Mouse (Mus musculus): ENCODE measurements at regions not wholly inside any gene's neighbourhood (a gene's known extent, or its start where the extent isn't known, plus 50 kb on each side); places are given as distances from the start of the nearest gene placed in this dataset.

GRCm38 (mm10) chr2:139334681-139335080 is 159.0 kb upstream of the Sptlc3 start:
- Histone ChIP-seq H3K27ac (ENCODE audit: low read depth, low read length) (no peak overlapping the region), H3K27me3 (replicated peaks; ENCODE audit: control insufficient read depth, insufficient read depth, low read length) (no peaks in the 10 kb centered on the region), H3K9me3 (ENCODE audit: control insufficient read depth, low read length) (no peaks in the 10 kb centered on the region), H3K4me3 (ENCODE audit: low read depth, low read length) (no peak overlapping the region), H3K36me3 (ENCODE audit: control insufficient read depth, insufficient read depth, low read length) (no peaks in the 10 kb centered on the region), H3K4me1 (replicated peaks; ENCODE audit: control insufficient read depth, insufficient read depth, low read length) (no peaks in the 10 kb centered on the region), H3K4me2 (no peak overlapping the region), H3K9ac (ENCODE audit: low read depth, low read length) (no peak overlapping the region)
- DNase-seq (ENCODE audit: low spot score), result no peak
- 71% methylated on average over 1 of the region's 1 CpGs for WGBS
- ATAC-seq (replicated peaks; ENCODE audit: low FRiP score), result no peak

GRCm38 (mm10) chr2:139338240-139338639 is 155.5 kb upstream of the Sptlc3 start:
- Histone ChIP-seq H3K9ac (ENCODE audit: low read depth, low read length) (no peak overlapping the region), H3K27ac (ENCODE audit: low read depth, low read length) (no peak overlapping the region), H3K4me2 (no peak overlapping the region), H3K27me3 (replicated peaks; ENCODE audit: control insufficient read depth, insufficient read depth, low read length) (no peaks in the 10 kb centered on the region), H3K9me3 (ENCODE audit: control insufficient read depth, low read length) (no peaks in the 10 kb centered on the region), H3K4me1 (replicated peaks; ENCODE audit: control insufficient read depth, insufficient read depth, low read length) (no peaks in the 10 kb centered on the region), H3K36me3 (ENCODE audit: control insufficient read depth, insufficient read depth, low read length) (no peaks in the 10 kb centered on the region), H3K4me3 (ENCODE audit: low read depth, low read length) (no peak overlapping the region)
- 72% methylated on average over 4 of the region's 4 CpGs for WGBS
- no peak for ATAC-seq (replicated peaks; ENCODE audit: low FRiP score)
- DNase-seq (ENCODE audit: low spot score), result no peak

GRCm38 (mm10) chr2:139356280-139357010 is 137.3 kb upstream of the Sptlc3 start:
- H3K27ac ChIP-seq (ENCODE audit: low read depth, low read length), result no peak overlapping the region
- no peak overlapping the region for H3K9ac ChIP-seq (ENCODE audit: low read depth, low read length)
- H3K4me3 ChIP-seq (ENCODE audit: low read depth, low read length), result no peak overlapping the region
- H3K9me3 ChIP-seq (ENCODE audit: control insufficient read depth, low read length), result no peaks in the 10 kb centered on the region
- no peak overlapping the region for H3K4me2 ChIP-seq
- DNase-seq (ENCODE audit: low spot score) (no peak), ATAC-seq (replicated peaks; ENCODE audit: low FRiP score) (no peak)
- no peaks in the 10 kb centered on the region for H3K36me3 ChIP-seq (ENCODE audit: control insufficient read depth, insufficient read depth, low read length)
- no peaks in the 10 kb centered on the region for H3K27me3 ChIP-seq (replicated peaks; ENCODE audit: control insufficient read depth, insufficient read depth, low read length)
- no peaks in the 10 kb centered on the region for H3K4me1 ChIP-seq (replicated peaks; ENCODE audit: control insufficient read depth, insufficient read depth, low read length)
- 72% methylated on average over 3 of the region's 3 CpGs for WGBS

GRCm38 (mm10) chr2:139362245-139362847 is 131.4 kb upstream of the Sptlc3 start:
- H3K27ac ChIP-seq (ENCODE audit: low read depth, low read length), result no peak overlapping the region
- no peak overlapping the region for H3K4me2 ChIP-seq
- no peak overlapping the region for H3K4me3 ChIP-seq (ENCODE audit: low read depth, low read length)
- DNase-seq (ENCODE audit: low spot score) (no peak), ATAC-seq (replicated peaks; ENCODE audit: low FRiP score) (no peak)
- no peak overlapping the region for H3K9ac ChIP-seq (ENCODE audit: low read depth, low read length)
- WGBS, result 84% methylated on average over 1 of the region's 1 CpGs
- H3K9me3 ChIP-seq (ENCODE audit: control insufficient read depth, low read length), result no peaks in the 10 kb centered on the region
- H3K27me3 ChIP-seq (replicated peaks; ENCODE audit: control insufficient read depth, insufficient read depth, low read length), result no peaks in the 10 kb centered on the region
- no peaks in the 10 kb centered on the region for H3K36me3 ChIP-seq (ENCODE audit: control insufficient read depth, insufficient read depth, low read length)
- no peaks in the 10 kb centered on the region for H3K4me1 ChIP-seq (replicated peaks; ENCODE audit: control insufficient read depth, insufficient read depth, low read length)

- no peak for ATAC-seq (replicated peaks; ENCODE audit: low FRiP score)
- no peaks in the 10 kb centered on the region for H3K9me3 ChIP-seq (ENCODE audit: control insufficient read depth, low read length)
- H3K9ac ChIP-seq (ENCODE audit: low read depth, low read length), result no peak overlapping the region
- 33% methylated on average over 1 of the region's 1 CpGs for WGBS
- no peaks in the 10 kb centered on the region for H3K4me1 ChIP-seq (replicated peaks; ENCODE audit: control insufficient read depth, insufficient read depth, low read length)
- no peak overlapping the region for H3K4me3 ChIP-seq (ENCODE audit: low read depth, low read length)
- no peak for DNase-seq (ENCODE audit: low spot score)
- no peak overlapping the region for H3K4me2 ChIP-seq
- H3K27me3 ChIP-seq (replicated peaks; ENCODE audit: control insufficient read depth, insufficient read depth, low read length), result no peaks in the 10 kb centered on the region
- no peak overlapping the region for H3K27ac ChIP-seq (ENCODE audit: low read depth, low read length)
- H3K36me3 ChIP-seq (ENCODE audit: control insufficient read depth, insufficient read depth, low read length), result no peaks in the 10 kb centered on the region
Observed at GRCm38 (mm10) chr2:139370070-139370469, 123.6 kb upstream of the Sptlc3 start.

- Histone ChIP-seq H3K9me3 (ENCODE audit: control insufficient read depth, low read length) (no peaks in the 10 kb centered on the region), H3K4me2 (no peak overlapping the region), H3K27ac (ENCODE audit: low read depth, low read length) (no peak overlapping the region), H3K36me3 (ENCODE audit: control insufficient read depth, insufficient read depth, low read length) (no peaks in the 10 kb centered on the region), H3K4me1 (replicated peaks; ENCODE audit: control insufficient read depth, insufficient read depth, low read length) (no peaks in the 10 kb centered on the region), H3K27me3 (replicated peaks; ENCODE audit: control insufficient read depth, insufficient read depth, low read length) (no peaks in the 10 kb centered on the region), H3K4me3 (ENCODE audit: low read depth, low read length) (no peak overlapping the region), H3K9ac (ENCODE audit: low read depth, low read length) (no peak overlapping the region)
- DNase-seq (ENCODE audit: low spot score) (no peak), ATAC-seq (replicated peaks; ENCODE audit: low FRiP score) (no peak)
- WGBS, result 78% methylated on average over 6 of the region's 6 CpGs
Observed at GRCm38 (mm10) chr2:139380285-139380684, 113.4 kb upstream of the Sptlc3 start.

GRCm38 (mm10) chr2:139381628-139382027 is 112.1 kb upstream of the Sptlc3 start:
- Histone ChIP-seq H3K4me2 (no peak overlapping the region), H3K27me3 (replicated peaks; ENCODE audit: control insufficient read depth, insufficient read depth, low read length) (no peaks in the 10 kb centered on the region), H3K4me1 (replicated peaks; ENCODE audit: control insufficient read depth, insufficient read depth, low read length) (no peaks in the 10 kb centered on the region), H3K27ac (ENCODE audit: low read depth, low read length) (no peak overlapping the region), H3K9ac (ENCODE audit: low read depth, low read length) (no peak overlapping the region), H3K4me3 (ENCODE audit: low read depth, low read length) (no peak overlapping the region), H3K9me3 (ENCODE audit: control insufficient read depth, low read length) (no peaks in the 10 kb centered on the region), H3K36me3 (ENCODE audit: control insufficient read depth, insufficient read depth, low read length) (no peaks in the 10 kb centered on the region)
- 4% methylated on average over 1 of the region's 1 CpGs for WGBS
- peak; percentile 45 for ATAC-seq (replicated peaks; ENCODE audit: low FRiP score)
- DNase-seq (ENCODE audit: low spot score), result peak; percentile 41

- no peak overlapping the region for H3K27ac ChIP-seq (ENCODE audit: low read depth, low read length)
- no peak overlapping the region for H3K9ac ChIP-seq (ENCODE audit: low read depth, low read length)
- H3K36me3 ChIP-seq (ENCODE audit: control insufficient read depth, insufficient read depth, low read length), result no peaks in the 10 kb centered on the region
- DNase-seq (ENCODE audit: low spot score) (no peak), ATAC-seq (replicated peaks; ENCODE audit: low FRiP score) (no peak)
- H3K4me1 ChIP-seq (replicated peaks; ENCODE audit: control insufficient read depth, insufficient read depth, low read length), result no peaks in the 10 kb centered on the region
- no peaks in the 10 kb centered on the region for H3K9me3 ChIP-seq (ENCODE audit: control insufficient read depth, low read length)
- no peaks in the 10 kb centered on the region for H3K27me3 ChIP-seq (replicated peaks; ENCODE audit: control insufficient read depth, insufficient read depth, low read length)
- no peak overlapping the region for H3K4me2 ChIP-seq
- H3K4me3 ChIP-seq (ENCODE audit: low read depth, low read length), result no peak overlapping the region
- 74% methylated on average over 3 of the region's 3 CpGs for WGBS
Observed at GRCm38 (mm10) chr2:139413559-139413958, 80.2 kb upstream of the Sptlc3 start.

- Histone ChIP-seq H3K27ac (ENCODE audit: low read depth, low read length) (no peak overlapping the region), H3K9ac (ENCODE audit: low read depth, low read length) (no peak overlapping the region), H3K36me3 (ENCODE audit: control insufficient read depth, insufficient read depth, low read length) (no peaks in the 10 kb centered on the region), H3K9me3 (ENCODE audit: control insufficient read depth, low read length) (no peaks in the 10 kb centered on the region), H3K4me2 (no peak overlapping the region), H3K27me3 (replicated peaks; ENCODE audit: control insufficient read depth, insufficient read depth, low read length) (no peaks in the 10 kb centered on the region), H3K4me3 (ENCODE audit: low read depth, low read length) (no peak overlapping the region), H3K4me1 (replicated peaks; ENCODE audit: control insufficient read depth, insufficient read depth, low read length) (no peaks in the 10 kb centered on the region)
- no peak for DNase-seq (ENCODE audit: low spot score)
- WGBS, result 57% methylated on average over 1 of the region's 1 CpGs
- no peak for ATAC-seq (replicated peaks; ENCODE audit: low FRiP score)
Observed at GRCm38 (mm10) chr2:139417506-139417905, 76.2 kb upstream of the Sptlc3 start.

Measured in liver, embryonic 11.5 days (tissue).